Mouse (Mus musculus) megakaryocyte, embryonic 14.5 days (primary cell): ENCODE data around the gene Dusp16.

Experiments used
- FLI1 ChIP-seq: IDR thresholded peaks from 2 replicates; pipeline ENCODE4 v1.6.1; 2012; ENCODE audit warnings: low read length, inconsistent platforms, mixed read lengths
- GATA1 ChIP-seq: IDR thresholded peaks from 3 replicates; pipeline ENCODE4 v1.6.1; 2012; ENCODE audit warnings: mixed read lengths, low read length, inconsistent platforms, borderline replicate concordance

GRCm38 (mm10) chr6:134830776-134831175, 38.4 kb upstream of the Dusp16 start:
- TF ChIP-seq GATA1: no peak
- no peak for TF ChIP-seq FLI1
